Mouse (Mus musculus) ovary, adult 18-20 months (tissue): ENCODE measurements around the gene Snrnp48.

Source experiments
- DNase-seq: peaks from one replicate; pipeline ENCODE4 v3.0.0; 2022; ENCODE audit warnings: low spot score, mixed read lengths

The Snrnp48 gene

GRCm38 (mm10) chr13:38269055-38269692 lies 64.4 kb downstream of the Snrnp48 start:
- no peak for DNase-seq

GRCm38 (mm10) chr13:38272624-38273023 lies 67.9 kb downstream of the Snrnp48 start:
- no peak for DNase-seq
